Mouse (Mus musculus) CH12.LX (cell line): ENCODE results near the gene Kmt5b. TPM values are rescaled to one million over a fixed set of nuclear protein-coding genes. Genes with fewer than 3 reads are reported as not detected.

Experiments
- DNase-seq: peaks from one replicate; pipeline ENCODE4 v3.0.0-alpha.2; 2013; ENCODE audit errors: extremely low read depth
- H3K27ac ChIP-seq: 2 replicates; pipeline ENCODE4 v1.5.1; 2012; ENCODE audit warnings: low read depth, mild to moderate bottlenecking, control low read depth, moderate library complexity; ENCODE audit not compliant: insufficient read depth
- H3K27me3 ChIP-seq: replicated peaks from 2 replicates; pipeline ENCODE3; 2012; ENCODE audit warnings: inconsistent platforms
- H3K36me3 ChIP-seq, 2 experiments: replicated peaks in 1 of 2; 2 replicates each; pipeline versions ENCODE3 to v1.6.1; 2012; ENCODE audit warnings: inconsistent platforms in 1 of 2, low read length in 1 of 2, mild to moderate bottlenecking in 1 of 2, mixed read lengths in 1 of 2, moderate library complexity in 1 of 2; ENCODE audit not compliant: control insufficient read depth in 1 of 2, insufficient read depth in 1 of 2
- H3K4me1 ChIP-seq, 2 experiments: 2 replicates each; pipeline ENCODE4 v1.6.1; 2012; ENCODE audit warnings: inconsistent platforms in 1 of 2, moderate library complexity in 1 of 2; ENCODE audit not compliant: insufficient read depth in 2 of 2, control insufficient read depth in 1 of 2
- H3K4me2 ChIP-seq: 2 replicates; pipeline ENCODE4 v1.6.1; 2012; ENCODE audit warnings: low read depth, mild to moderate bottlenecking, control low read depth; ENCODE audit not compliant: poor library complexity, insufficient read depth, severe bottlenecking
- H3K4me3 ChIP-seq, 3 experiments: fragments of 150-350 bp in 1 of 3; sonication (generic) in 1 of 3; replicated peaks in 1 of 3; 2 replicates each; pipeline versions ENCODE3 to v1.5.1; 2011 to 2012; ENCODE audit warnings: low read depth in 2 of 3, low read length in 2 of 3, mild to moderate bottlenecking in 2 of 3, moderate library complexity in 2 of 3, control low read depth in 1 of 3, improper control_type of control experiment in 1 of 3, inconsistent platforms in 1 of 3, mixed read lengths in 1 of 3; ENCODE audit not compliant: poor library complexity in 1 of 3
- H3K79me2 ChIP-seq: replicated peaks from 2 replicates; pipeline ENCODE4 v1.6.1; 2012; ENCODE audit warnings: mild to moderate bottlenecking, moderate library complexity; ENCODE audit not compliant: control insufficient read depth, poor library complexity, insufficient read depth, severe bottlenecking; ENCODE audit errors: extremely low read depth
- H3K9ac ChIP-seq: 2 replicates; pipeline ENCODE4 v1.6.1; 2012; ENCODE audit warnings: low read depth, mild to moderate bottlenecking, control low read depth, moderate library complexity; ENCODE audit not compliant: insufficient read depth
- H3K9me3 ChIP-seq: replicated peaks from 2 replicates; pipeline ENCODE3; 2012; ENCODE audit warnings: low read length, inconsistent platforms, mixed read lengths
- BHLHE40 ChIP-seq: IDR thresholded peaks from 2 replicates; pipeline ENCODE4 v1.6.1; 2011; ENCODE audit warnings: mild to moderate bottlenecking, low read depth, low read length, improper control_type of control experiment
- CHD1 ChIP-seq: IDR thresholded peaks from 2 replicates; pipeline ENCODE4 v1.6.1; 2012; ENCODE audit warnings: low read depth, low read length, improper control_type of control experiment, inconsistent platforms
- CHD2 ChIP-seq: IDR thresholded peaks from 2 replicates; pipeline ENCODE4 v1.6.1; 2011; ENCODE audit warnings: low read length, improper control_type of control experiment
- E2F4 ChIP-seq: IDR thresholded peaks from 2 replicates; pipeline ENCODE4 v1.6.1; 2011; ENCODE audit warnings: low read depth, low read length, improper control_type of control experiment; ENCODE audit not compliant: insufficient replicate concordance
- ELF1 ChIP-seq: IDR thresholded peaks from 2 replicates; pipeline ENCODE4 v1.6.1; 2014; ENCODE audit warnings: low read depth, mild to moderate bottlenecking, inconsistent platforms, low read length, improper control_type of control experiment
- EP300 ChIP-seq: IDR thresholded peaks from 2 replicates; pipeline ENCODE4 v1.6.1; 2011; ENCODE audit warnings: low read length, improper control_type of control experiment
- ETS1 ChIP-seq: conservative IDR thresholded peaks from 2 replicates; pipeline ENCODE4 v1.6.1; 2012; ENCODE audit warnings: low read depth, mild to moderate bottlenecking, inconsistent platforms, low read length, improper control_type of control experiment, moderate library complexity
- HCFC1 ChIP-seq: IDR thresholded peaks from 2 replicates; pipeline ENCODE4 v1.6.1; 2012; ENCODE audit warnings: low read depth, mild to moderate bottlenecking, inconsistent platforms, low read length, improper control_type of control experiment
- IRF4 ChIP-seq: IDR thresholded peaks from 2 replicates; pipeline ENCODE4 v1.6.1; 2014; ENCODE audit warnings: low read depth, mild to moderate bottlenecking, inconsistent platforms, low read length, improper control_type of control experiment
- JUND ChIP-seq: conservative IDR thresholded peaks from 2 replicates; pipeline ENCODE4 v1.6.1; 2011; ENCODE audit warnings: low read depth, low read length, improper control_type of control experiment
- MAFK ChIP-seq: IDR thresholded peaks from 2 replicates; pipeline ENCODE4 v1.6.1; 2011; ENCODE audit warnings: low read length, improper control_type of control experiment; ENCODE audit not compliant: insufficient replicate concordance
- MEF2A ChIP-seq: IDR thresholded peaks from 2 replicates; pipeline ENCODE4 v1.6.1; 2014; ENCODE audit warnings: low read depth, mild to moderate bottlenecking, inconsistent platforms, low read length, improper control_type of control experiment, borderline replicate concordance
- MYC ChIP-seq: IDR thresholded peaks from 2 replicates; pipeline ENCODE4 v1.6.1; 2011; ENCODE audit warnings: low read depth, mild to moderate bottlenecking, improper control_type of control experiment, low read length
- NRF1 ChIP-seq: IDR thresholded peaks from 2 replicates; pipeline ENCODE4 v1.6.1; 2014; ENCODE audit warnings: low read depth, mild to moderate bottlenecking, inconsistent platforms, low read length, improper control_type of control experiment, moderate library complexity
- PAX5 ChIP-seq: IDR thresholded peaks from 2 replicates; pipeline ENCODE4 v1.6.1; 2012; ENCODE audit warnings: low read length, inconsistent platforms, mixed read lengths
- POLR2A ChIP-seq: IDR thresholded peaks from 2 replicates; pipeline ENCODE4 v1.6.1; 2011; ENCODE audit warnings: low read depth, mild to moderate bottlenecking, improper control_type of control experiment, low read length
- POLR2AphosphoS2 ChIP-seq: IDR thresholded peaks from 2 replicates; pipeline ENCODE4 v1.6.1; 2011; ENCODE audit warnings: low read depth, low read length, improper control_type of control experiment
- SIN3A ChIP-seq: IDR thresholded peaks from 2 replicates; pipeline ENCODE4 v1.6.1; 2012; ENCODE audit warnings: low read length, improper control_type of control experiment, inconsistent platforms
- TBP ChIP-seq: conservative IDR thresholded peaks from 2 replicates; pipeline ENCODE4 v1.6.1; 2011; ENCODE audit warnings: low read depth, low read length, improper control_type of control experiment
- TCF12 ChIP-seq: IDR thresholded peaks from 2 replicates; pipeline ENCODE4 v1.6.1; 2014; ENCODE audit warnings: low read depth, mild to moderate bottlenecking, inconsistent platforms, low read length, improper control_type of control experiment
- UBTF ChIP-seq: IDR thresholded peaks from 2 replicates; pipeline ENCODE4 v1.6.1; 2012; ENCODE audit warnings: low read depth, mild to moderate bottlenecking, inconsistent platforms, low read length, improper control_type of control experiment, moderate library complexity
- USF1 ChIP-seq: IDR thresholded peaks from 2 replicates; pipeline ENCODE4 v1.6.1; 2014; ENCODE audit warnings: low read depth, mild to moderate bottlenecking, inconsistent platforms, low read length, improper control_type of control experiment
- USF2 ChIP-seq: conservative IDR thresholded peaks from 2 replicates; pipeline ENCODE4 v1.6.1; 2011; ENCODE audit warnings: low read depth, low read length, improper control_type of control experiment
- ZC3H11A ChIP-seq: IDR thresholded peaks from 2 replicates; pipeline ENCODE4 v1.6.1; 2012; ENCODE audit warnings: low read depth, mild to moderate bottlenecking, inconsistent platforms, low read length, improper control_type of control experiment
- ZMIZ1 ChIP-seq: IDR thresholded peaks from 2 replicates; pipeline ENCODE4 v1.6.1; 2012; ENCODE audit warnings: low read depth, mild to moderate bottlenecking, inconsistent platforms, low read length, improper control_type of control experiment
- ZNF384 ChIP-seq: IDR thresholded peaks from 2 replicates; pipeline ENCODE4 v1.6.1; 2012; ENCODE audit warnings: low read depth, low read length, improper control_type of control experiment, inconsistent platforms
- dilution Hi-C: fragments of 300-500 bp; cut with MboI; formaldehyde crosslinking; loops from 2 replicates; pipeline ENCODE4 v1.14.3; 2020; ENCODE audit warnings: low sequenced_read_pairs; ENCODE audit not compliant: extremely low pct_unique_long_range_greater_than_20kb, extremely low pct_ligation_motif_present
- in situ Hi-C: fragments of 300-500 bp; cut with MboI; formaldehyde crosslinking; loops from 3 replicates; pipeline ENCODE4 v1.14.3; 2019; ENCODE audit warnings: low sequenced_read_pairs, low pct_ligation_motif_present, low pct_unique_long_range_greater_than_20kb, mixed read lengths
- polyA plus RNA-seq: library from polyadenylated mRNA; unstranded; fragments of >175 nt; gene quantifications from 2 replicates; pipeline ENCODE4 v1.2.1, GENCODE M21; 2012; ENCODE audit warnings: low read depth; ENCODE audit not compliant: insufficient read length
- total RNA-seq, 2 experiments: library from RNA; depleted of rRNA; stranded (reverse); fragments of 300-350 nt in 1 of 2; fragments of >200 nt in 1 of 2; gene quantifications; 2 replicates each; pipeline ENCODE4 v1.2.3; 2012 to 2014

The Kmt5b gene
- total and polyA plus RNA-seq, 3 experiments, result 10.9 to 16.6 (median 13.9) TPM

GRCm38 (mm10) chr19:3753240-3753633, 14.0 kb upstream of the Kmt5b start:
- Histone ChIP-seq H3K27me3 (no peaks in the 10 kb centered on the region), H3K4me1 (peaks cover 0 to 2% of the 10 kb centered on the region in 2 experiments; a peak in 1 of 4 replicates), H3K79me2 (no peaks in the 10 kb centered on the region), H3K36me3 (no peaks in the 10 kb centered on the region), H3K9me3 (peaks cover 4% of the 10 kb centered on the region), H3K27ac (no peak overlapping the region), H3K4me3 (no peak overlapping the region), H3K4me2 (no peak overlapping the region), H3K9ac (no peak overlapping the region)
- no peak for DNase-seq
- TF ChIP-seq ELF1, result no peak
- TF ChIP-seq ZNF384, result no peak
- no peak for TF ChIP-seq POLR2AphosphoS2
- no peak for TF ChIP-seq CHD1
- TF ChIP-seq USF2, result no peak
- no peak for TF ChIP-seq EP300
- TF ChIP-seq E2F4, result no peak
- no peak for TF ChIP-seq SIN3A
- dilution Hi-C loops, result no loop called here
- in situ Hi-C loops, result loop anchor here (5.0 kb wide), 1 partner anchor 36 kb away; no protein-coding TSS in a partner anchor

GRCm38 (mm10) chr19:3753738-3754137, 13.5 kb upstream of the Kmt5b start:
- no peak overlapping the region for H3K4me3 ChIP-seq

GRCm38 (mm10) chr19:3757861-3758260, 9.4 kb upstream of the Kmt5b start:
- no peak for DNase-seq
- Histone ChIP-seq H3K27ac (no peak overlapping the region), H3K27me3 (no peaks in the 10 kb centered on the region), H3K9ac (no peak overlapping the region), H3K36me3 (no peaks in the 10 kb centered on the region), H3K79me2 (no peaks in the 10 kb centered on the region), H3K4me3 (no peak overlapping the region), H3K9me3 (no peaks in the 10 kb centered on the region), H3K4me1 (peaks cover 0 to under 1% of the 10 kb centered on the region in 2 experiments; a peak in 1 of 4 replicates), H3K4me2 (no peak overlapping the region)
- dilution Hi-C loops, result no loop called here
- in situ Hi-C loops, result no loop called here
- TF ChIP-seq BHLHE40 (no peak), TBP (no peak), CHD1 (no peak), ZMIZ1 (no peak), UBTF (no peak), CHD2 (no peak), ZNF384 (no peak), JUND (no peak), ZC3H11A (no peak), EP300 (no peak), ETS1 (no peak), TCF12 (no peak), PAX5 (no peak), POLR2A (no peak), IRF4 (no peak), USF1 (no peak), MYC (no peak), NRF1 (no peak), HCFC1 (no peak), USF2 (no peak)

More at GRCm38 (mm10) chr19:3753738-3754137, 13.5 kb upstream of the Kmt5b start:
- no peaks in the 10 kb centered on the region for H3K9me3 ChIP-seq
- H3K4me2 ChIP-seq, result no peak overlapping the region
- no peak overlapping the region for H3K27ac ChIP-seq
- no peaks in the 10 kb centered on the region for H3K27me3 ChIP-seq
- no peak for DNase-seq
- no peak overlapping the region for H3K9ac ChIP-seq
- H3K36me3 ChIP-seq, result no peaks in the 10 kb centered on the region
- H3K4me1 ChIP-seq, result peaks cover 0 to 2% of the 10 kb centered on the region in 2 experiments; a peak in 1 of 4 replicates
- H3K79me2 ChIP-seq, result no peaks in the 10 kb centered on the region
- no peak for TF ChIP-seq MEF2A
- TF ChIP-seq ELF1, result no peak
- TF ChIP-seq MAFK, result no peak
- no peak for TF ChIP-seq PAX5
- TF ChIP-seq USF2, result no peak
- TF ChIP-seq, all 38 proteins: peak for 0
- dilution Hi-C loops (no loop called here), in situ Hi-C loops (loop anchor here (5.0 kb wide), 1 partner anchor 36 kb away; no protein-coding TSS in a partner anchor)
